Mouse (Mus musculus): ENCODE data around the gene C530008M17Rik. TPM values are rescaled to one million over a fixed set of nuclear protein-coding genes. Genes with fewer than 3 reads are reported as not detected.
A peak's percentile ranks its signal among the peaks of the same experiment; 100 is the strongest.

The C530008M17Rik gene
- polyA plus RNA-seq, 1 experiment from 2014 or later = 58.3 TPM

DNA sequence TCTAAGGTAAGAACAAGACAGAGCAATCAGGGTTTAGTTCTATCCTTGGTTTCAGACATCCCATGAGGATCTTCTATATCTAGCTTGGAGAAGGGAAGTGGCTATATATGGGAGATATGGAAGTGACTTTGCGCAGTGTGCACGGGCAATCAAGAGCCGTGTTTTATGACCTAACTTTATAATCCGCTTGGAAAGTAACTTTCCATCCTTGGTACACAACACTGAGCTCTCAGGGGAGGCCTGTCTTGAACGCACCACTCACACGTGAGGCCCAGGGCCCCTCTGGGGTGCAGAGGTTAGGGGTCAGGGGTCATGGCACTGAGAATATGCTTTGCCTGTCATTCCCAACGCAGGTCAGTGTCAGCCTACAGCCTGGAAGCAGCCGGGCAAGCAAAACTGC lies 210.5 kb downstream of the C530008M17Rik start:
- Histone ChIP-seq H3K4me1 (ENCODE audit: control insufficient read depth, insufficient read depth, low read length) (no peaks in the 10 kb centered on the region), H3K4me3 (ENCODE audit: low read depth, low read length) (no peak overlapping the region), H3K27me3 (ENCODE audit: control insufficient read depth, insufficient read depth, low read depth, low read length) (no peaks in the 10 kb centered on the region), H3K4me2 (ENCODE audit: low read length) (no peak overlapping the region), H3K36me3 (ENCODE audit: control insufficient read depth, insufficient read depth, low read length) (peaks cover 26% of the 10 kb centered on the region), H3K9me3 (replicated peaks; ENCODE audit: control insufficient read depth, low read length, poor library complexity, severe bottlenecking) (no peaks in the 10 kb centered on the region), H3K27ac (ENCODE audit: low read length) (no peak overlapping the region), H3K9ac (ENCODE audit: low read depth, low read length) (no peak overlapping the region)
- 87% methylated on average over 8 of the region's 8 CpGs for WGBS
- ATAC-seq = no peak

DNA sequence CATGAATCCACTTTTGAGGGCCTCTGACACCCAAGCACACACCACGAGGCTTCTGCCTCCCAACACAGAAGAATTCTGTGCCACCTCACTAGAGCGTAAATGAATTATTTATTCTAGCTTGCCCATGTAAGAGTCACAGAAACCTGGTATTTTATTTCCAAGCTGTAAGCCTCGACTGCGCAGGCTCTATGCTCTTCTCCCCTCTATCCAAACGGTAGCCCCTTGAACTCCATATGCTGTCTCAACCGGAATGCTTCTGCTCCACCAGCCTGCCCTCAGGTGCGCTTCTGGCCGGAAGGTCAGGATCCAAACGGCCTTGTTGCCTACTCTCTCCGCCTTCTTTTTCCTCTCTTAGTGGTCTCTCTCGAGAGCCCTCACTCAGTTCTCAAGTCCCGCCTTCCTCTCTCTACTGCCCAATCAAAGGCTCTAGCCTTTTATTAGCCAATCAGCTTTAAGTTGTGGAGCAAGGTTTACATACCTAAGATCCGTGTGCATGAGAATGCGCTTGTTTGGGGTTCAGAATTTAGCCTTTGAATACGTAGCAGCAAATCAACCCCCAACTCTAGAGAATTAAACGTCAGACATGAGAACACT lies 212.5 kb downstream of the C530008M17Rik start:
- Histone ChIP-seq H3K27me3 (ENCODE audit: control insufficient read depth, insufficient read depth, low read depth, low read length) (no peaks in the 10 kb centered on the region), H3K9me3 (replicated peaks; ENCODE audit: control insufficient read depth, low read length, poor library complexity, severe bottlenecking) (no peaks in the 10 kb centered on the region), H3K9ac (ENCODE audit: low read depth, low read length) (no peak overlapping the region), H3K4me3 (ENCODE audit: low read depth, low read length) (peak overlapping the region; percentile 10; the same call in 1 of the 2 replicates), H3K4me2 (ENCODE audit: low read length) (peak overlapping the region; percentile 34), H3K4me1 (ENCODE audit: control insufficient read depth, insufficient read depth, low read length) (no peaks in the 10 kb centered on the region), H3K36me3 (ENCODE audit: control insufficient read depth, insufficient read depth, low read length) (peaks cover 29% of the 10 kb centered on the region), H3K27ac (ENCODE audit: low read length) (no peak overlapping the region)
- WGBS = 24% methylated on average over 16 of the region's 16 CpGs
- ATAC-seq = peak; percentile 76

DNA sequence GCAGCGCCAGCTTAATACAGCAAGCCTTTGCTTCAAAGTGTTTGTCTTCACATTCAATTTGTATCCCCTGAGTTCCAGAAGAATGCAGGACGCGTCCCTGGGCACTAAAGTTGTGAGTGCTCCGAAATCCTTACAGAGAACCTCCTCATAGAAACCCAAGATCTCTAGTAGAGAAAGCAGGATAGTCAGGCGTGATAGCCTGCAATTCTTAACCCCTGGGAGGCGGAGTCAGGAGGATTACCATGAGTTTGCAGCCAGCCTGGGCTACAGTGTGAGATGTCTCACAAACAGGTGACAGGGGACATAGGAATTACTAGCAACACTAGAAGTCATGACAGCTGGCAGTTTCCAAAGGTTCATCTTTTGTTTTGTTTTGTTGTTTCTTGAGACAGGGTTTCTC lies 213.2 kb downstream of the C530008M17Rik start:
- Histone ChIP-seq H3K36me3 (ENCODE audit: control insufficient read depth, insufficient read depth, low read length) (peaks cover 29% of the 10 kb centered on the region), H3K27me3 (ENCODE audit: control insufficient read depth, insufficient read depth, low read depth, low read length) (no peaks in the 10 kb centered on the region), H3K4me3 (ENCODE audit: low read depth, low read length) (no peak overlapping the region), H3K4me1 (ENCODE audit: control insufficient read depth, insufficient read depth, low read length) (no peaks in the 10 kb centered on the region), H3K27ac (ENCODE audit: low read length) (no peak overlapping the region), H3K4me2 (ENCODE audit: low read length) (no peak overlapping the region; the same call in 1 of the 2 replicates), H3K9me3 (replicated peaks; ENCODE audit: control insufficient read depth, low read length, poor library complexity, severe bottlenecking) (no peaks in the 10 kb centered on the region), H3K9ac (ENCODE audit: low read depth, low read length) (no peak overlapping the region)
- no peak for ATAC-seq
- 48% methylated on average over 6 of the region's 6 CpGs for WGBS

DNA sequence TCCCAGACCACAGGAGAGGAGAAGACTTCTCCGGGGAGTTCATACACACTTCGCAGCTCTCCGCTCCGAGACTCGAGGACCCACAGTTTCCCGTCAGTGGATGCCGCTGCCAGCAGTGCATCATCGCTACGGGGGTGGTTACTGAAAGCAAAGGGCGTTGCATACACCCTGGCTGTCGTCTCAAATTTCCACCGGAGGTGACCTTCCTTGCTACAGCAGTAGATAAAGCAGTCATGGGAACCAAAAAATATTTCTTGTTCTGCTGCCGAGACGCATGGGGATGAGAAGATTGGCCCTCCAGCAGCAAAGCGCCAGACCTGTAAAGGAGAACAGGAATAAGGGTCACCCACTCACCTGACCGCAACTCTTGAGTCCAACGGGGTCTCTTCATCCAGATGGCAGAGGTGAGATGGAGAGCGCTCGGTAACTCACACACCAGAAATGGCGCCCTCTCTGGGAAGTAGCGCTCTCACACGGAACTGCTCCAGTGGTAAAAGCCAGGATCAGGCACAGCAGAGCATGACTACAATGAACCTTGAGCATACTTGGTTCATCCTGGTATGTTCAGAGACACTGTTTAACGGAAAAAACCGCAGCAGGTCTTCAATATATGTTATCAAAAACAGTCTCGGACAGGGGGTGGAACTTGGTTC lies 219.9 kb downstream of the C530008M17Rik start:
- 90% methylated on average over 25 of the region's 25 CpGs for WGBS
- peaks cover 15% of the 10 kb centered on the region for H3K36me3 ChIP-seq (ENCODE audit: control insufficient read depth, insufficient read depth, low read length)
- no peak overlapping the region for H3K4me2 ChIP-seq (ENCODE audit: low read length)
- no peaks in the 10 kb centered on the region for H3K4me1 ChIP-seq (ENCODE audit: control insufficient read depth, insufficient read depth, low read length)
- no peak for ATAC-seq
- no peaks in the 10 kb centered on the region for H3K27me3 ChIP-seq (ENCODE audit: control insufficient read depth, insufficient read depth, low read depth, low read length)
- H3K9ac ChIP-seq (ENCODE audit: low read depth, low read length) = no peak overlapping the region
- H3K4me3 ChIP-seq (ENCODE audit: low read depth, low read length) = no peak overlapping the region
- no peaks in the 10 kb centered on the region for H3K9me3 ChIP-seq (replicated peaks; ENCODE audit: control insufficient read depth, low read length, poor library complexity, severe bottlenecking)
- H3K27ac ChIP-seq (ENCODE audit: low read length) = no peak overlapping the region

DNA sequence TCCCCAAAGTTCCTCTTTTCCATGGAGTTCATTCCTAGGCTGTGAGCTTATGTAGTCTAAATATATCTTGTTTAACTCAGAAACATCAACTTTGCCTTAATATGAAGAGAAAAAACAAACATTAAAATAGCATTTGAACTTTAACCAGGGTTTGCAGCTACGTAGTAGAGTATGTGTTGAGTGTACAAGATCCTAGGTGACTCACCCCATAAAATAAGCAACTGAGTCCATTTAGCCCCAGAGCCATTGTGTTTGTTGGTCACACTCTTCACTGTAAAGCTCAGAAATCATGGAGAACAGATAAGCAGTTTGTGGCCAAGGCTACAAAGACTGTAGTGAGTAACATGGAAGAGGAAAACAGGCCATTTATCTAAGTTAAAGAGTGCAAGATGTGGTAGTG lies 227.8 kb downstream of the C530008M17Rik start:
- Histone ChIP-seq H3K27me3 (ENCODE audit: control insufficient read depth, insufficient read depth, low read depth, low read length) (no peaks in the 10 kb centered on the region), H3K4me1 (ENCODE audit: control insufficient read depth, insufficient read depth, low read length) (no peaks in the 10 kb centered on the region), H3K9me3 (replicated peaks; ENCODE audit: control insufficient read depth, low read length, poor library complexity, severe bottlenecking) (no peaks in the 10 kb centered on the region), H3K27ac (ENCODE audit: low read length) (no peak overlapping the region), H3K36me3 (ENCODE audit: control insufficient read depth, insufficient read depth, low read length) (peaks cover 34% of the 10 kb centered on the region), H3K4me3 (ENCODE audit: low read depth, low read length) (no peak overlapping the region), H3K4me2 (ENCODE audit: low read length) (no peak overlapping the region), H3K9ac (ENCODE audit: low read depth, low read length) (no peak overlapping the region)
- 93% methylated on average over 1 of the region's 1 CpGs for WGBS
- ATAC-seq = no peak

DNA sequence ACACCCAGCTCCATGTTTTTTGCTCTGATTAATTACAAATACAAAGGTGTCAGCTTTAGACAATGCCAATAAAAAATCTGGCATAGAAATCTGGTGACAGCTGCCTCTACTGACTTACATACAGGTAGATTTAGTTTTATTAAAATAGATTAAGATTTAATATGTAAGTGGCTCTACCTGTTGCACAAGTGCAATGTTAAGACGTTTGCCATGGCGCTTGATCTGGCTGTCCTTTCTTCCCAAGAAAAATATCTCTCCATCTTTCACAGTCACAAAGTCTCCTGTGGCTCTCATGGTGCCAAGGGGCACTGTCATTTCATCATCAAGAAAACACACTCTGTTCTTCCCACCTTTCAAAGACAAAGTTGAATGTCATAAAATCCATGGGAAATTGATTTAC lies 230.7 kb downstream of the C530008M17Rik start:
- Histone ChIP-seq H3K27me3 (ENCODE audit: control insufficient read depth, insufficient read depth, low read depth, low read length) (no peaks in the 10 kb centered on the region), H3K4me3 (ENCODE audit: low read depth, low read length) (no peak overlapping the region), H3K27ac (ENCODE audit: low read length) (no peak overlapping the region), H3K9ac (ENCODE audit: low read depth, low read length) (no peak overlapping the region), H3K9me3 (replicated peaks; ENCODE audit: control insufficient read depth, low read length, poor library complexity, severe bottlenecking) (no peaks in the 10 kb centered on the region), H3K4me1 (ENCODE audit: control insufficient read depth, insufficient read depth, low read length) (no peaks in the 10 kb centered on the region), H3K4me2 (ENCODE audit: low read length) (no peak overlapping the region), H3K36me3 (ENCODE audit: control insufficient read depth, insufficient read depth, low read length) (peaks cover 46% of the 10 kb centered on the region)
- 99% methylated on average over 2 of the region's 2 CpGs for WGBS
- ATAC-seq = no peak

DNA sequence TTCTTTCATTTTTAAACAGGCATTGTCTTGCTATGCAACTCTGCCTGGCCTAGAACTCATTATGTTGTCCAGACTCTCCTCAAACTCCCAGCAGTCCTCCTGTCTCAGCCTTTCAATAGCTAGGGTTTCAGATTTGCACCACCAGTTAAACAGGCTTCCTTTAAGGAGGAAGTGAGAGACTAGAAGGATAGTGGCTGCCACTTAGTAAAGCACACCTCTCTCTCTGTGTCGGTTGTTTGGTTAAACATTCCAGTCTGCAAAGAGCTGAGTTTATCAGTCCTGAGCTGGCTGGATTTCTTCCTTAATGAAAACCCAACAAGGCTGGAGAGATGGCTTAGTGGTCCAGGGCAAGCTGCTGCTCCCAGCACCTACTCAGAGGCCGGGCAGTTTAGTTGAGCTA lies 236.3 kb downstream of the C530008M17Rik start:
- no peak overlapping the region for H3K4me3 ChIP-seq (ENCODE audit: low read depth, low read length)
- 80% methylated on average over 2 of the region's 2 CpGs for WGBS

DNA sequence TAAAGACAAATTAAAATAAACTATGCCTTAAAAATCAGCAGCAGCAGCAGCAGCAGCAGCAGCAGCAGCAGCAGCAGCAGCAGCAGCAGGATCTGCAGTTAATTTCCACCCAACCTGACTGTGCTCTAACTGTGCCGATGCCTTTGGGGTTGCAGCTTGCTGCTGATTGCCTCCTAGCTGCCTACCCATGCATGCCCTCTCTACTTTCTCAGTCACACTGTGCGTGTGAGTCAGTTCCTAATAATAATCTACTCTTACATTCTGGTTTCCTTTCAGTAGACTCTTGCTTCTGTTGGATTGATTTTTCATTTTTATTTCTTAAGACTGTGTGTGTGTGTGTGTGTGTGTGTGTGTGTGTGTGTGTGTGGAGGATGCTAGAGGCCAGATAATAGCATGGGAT lies 236.8 kb downstream of the C530008M17Rik start:
- H3K27ac ChIP-seq (ENCODE audit: low read length) = no peak overlapping the region
- H3K9ac ChIP-seq (ENCODE audit: low read depth, low read length) = no peak overlapping the region
- H3K4me1 ChIP-seq (ENCODE audit: control insufficient read depth, insufficient read depth, low read length) = no peaks in the 10 kb centered on the region
- no peak overlapping the region for H3K4me2 ChIP-seq (ENCODE audit: low read length)
- ATAC-seq = no peak
- no peak overlapping the region for H3K4me3 ChIP-seq (ENCODE audit: low read depth, low read length)
- peaks cover 25% of the 10 kb centered on the region for H3K36me3 ChIP-seq (ENCODE audit: control insufficient read depth, insufficient read depth, low read length)
- no peaks in the 10 kb centered on the region for H3K27me3 ChIP-seq (ENCODE audit: control insufficient read depth, insufficient read depth, low read depth, low read length)
- H3K9me3 ChIP-seq (replicated peaks; ENCODE audit: control insufficient read depth, low read length, poor library complexity, severe bottlenecking) = no peaks in the 10 kb centered on the region
- 88% methylated on average over 2 of the region's 2 CpGs for WGBS

More for the DNA sequence above, 236.3 kb downstream of the C530008M17Rik start:
- Histone ChIP-seq H3K4me1 (ENCODE audit: control insufficient read depth, insufficient read depth, low read length) (no peaks in the 10 kb centered on the region), H3K9me3 (replicated peaks; ENCODE audit: control insufficient read depth, low read length, poor library complexity, severe bottlenecking) (no peaks in the 10 kb centered on the region), H3K27ac (ENCODE audit: low read length) (no peak overlapping the region), H3K36me3 (ENCODE audit: control insufficient read depth, insufficient read depth, low read length) (peaks cover 25% of the 10 kb centered on the region), H3K9ac (ENCODE audit: low read depth, low read length) (no peak overlapping the region), H3K4me2 (ENCODE audit: low read length) (no peak overlapping the region), H3K27me3 (ENCODE audit: control insufficient read depth, insufficient read depth, low read depth, low read length) (no peaks in the 10 kb centered on the region)
- ATAC-seq = no peak

DNA sequence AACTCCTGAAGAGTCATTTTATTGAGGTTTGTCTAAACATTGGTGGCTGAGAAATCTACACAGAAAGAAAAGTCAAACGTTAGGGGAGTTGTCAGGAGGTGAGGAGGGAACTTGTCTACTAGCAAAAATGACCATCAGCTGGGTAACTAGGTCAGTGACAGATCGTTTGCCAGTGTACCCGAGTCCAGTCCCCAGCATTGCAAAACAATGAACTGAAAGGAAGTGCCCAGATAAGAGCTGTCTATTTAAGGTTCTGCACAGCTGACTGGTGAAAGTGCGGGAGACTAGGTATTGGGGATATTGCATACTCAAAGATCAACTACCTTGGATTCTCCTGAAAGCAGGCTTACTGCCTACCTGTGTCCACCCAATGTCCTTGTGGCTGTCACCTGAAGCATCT lies 245.8 kb downstream of the C530008M17Rik start:
- no peak overlapping the region for H3K9ac ChIP-seq (ENCODE audit: low read depth, low read length)
- H3K4me3 ChIP-seq (ENCODE audit: low read depth, low read length) = no peak overlapping the region
- no peak overlapping the region for H3K4me2 ChIP-seq (ENCODE audit: low read length)
- WGBS = 80% methylated on average over 4 of the region's 4 CpGs
- no peaks in the 10 kb centered on the region for H3K27me3 ChIP-seq (ENCODE audit: control insufficient read depth, insufficient read depth, low read depth, low read length)
- no peaks in the 10 kb centered on the region for H3K36me3 ChIP-seq (ENCODE audit: control insufficient read depth, insufficient read depth, low read length)
- no peaks in the 10 kb centered on the region for H3K9me3 ChIP-seq (replicated peaks; ENCODE audit: control insufficient read depth, low read length, poor library complexity, severe bottlenecking)
- ATAC-seq = no peak
- H3K27ac ChIP-seq (ENCODE audit: low read length) = no peak overlapping the region
- peaks cover 6% of the 10 kb centered on the region; the same call in 1 of the 2 replicates for H3K4me1 ChIP-seq (ENCODE audit: control insufficient read depth, insufficient read depth, low read length)
